Mouse (Mus musculus) spleen, adult 2 months (tissue): ENCODE measurements around the gene Cass4.

Experiments
- CTCF ChIP-seq: fragments of 200-500 bp; IDR thresholded peaks from 2 replicates; pipeline ENCODE4 v1.5.1; 2011; ENCODE audit warnings: mild to moderate bottlenecking, inconsistent platforms; ENCODE audit not compliant: insufficient read depth, insufficient read length, insufficient replicate concordance; ENCODE audit errors: extremely low read depth
- POLR2A ChIP-seq: fragments of 200-500 bp; IDR thresholded peaks from 2 replicates; pipeline ENCODE4 v1.6.1; 2011; ENCODE audit warnings: low read depth, low read length, inconsistent platforms

DNA sequence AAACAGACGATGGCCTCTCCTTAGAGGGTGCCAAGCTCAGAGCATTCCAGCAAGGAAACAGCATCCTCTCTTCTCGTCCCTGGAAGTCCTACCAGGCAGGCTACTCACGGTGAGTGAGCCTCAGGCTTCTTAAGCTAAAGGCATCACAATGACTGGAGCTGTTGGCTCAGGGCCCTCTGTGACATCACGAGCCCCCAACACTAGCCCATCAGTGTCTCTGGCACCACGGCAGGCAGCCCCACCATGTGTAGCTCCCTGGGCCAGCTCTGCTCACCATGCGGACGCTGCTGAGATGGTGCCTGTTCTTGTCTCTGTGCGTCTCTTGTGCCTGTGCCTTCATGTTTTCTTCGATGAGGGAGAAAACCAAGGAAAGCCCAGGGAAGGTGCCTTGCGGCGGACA, 78.7 kb downstream of the Cass4 start, which contains the start of gene Fam209:
- TF ChIP-seq CTCF (no peak), POLR2A (no peak)
